ENCODE assay signal across 1 mouse cellular context in the genomic region with DNA sequence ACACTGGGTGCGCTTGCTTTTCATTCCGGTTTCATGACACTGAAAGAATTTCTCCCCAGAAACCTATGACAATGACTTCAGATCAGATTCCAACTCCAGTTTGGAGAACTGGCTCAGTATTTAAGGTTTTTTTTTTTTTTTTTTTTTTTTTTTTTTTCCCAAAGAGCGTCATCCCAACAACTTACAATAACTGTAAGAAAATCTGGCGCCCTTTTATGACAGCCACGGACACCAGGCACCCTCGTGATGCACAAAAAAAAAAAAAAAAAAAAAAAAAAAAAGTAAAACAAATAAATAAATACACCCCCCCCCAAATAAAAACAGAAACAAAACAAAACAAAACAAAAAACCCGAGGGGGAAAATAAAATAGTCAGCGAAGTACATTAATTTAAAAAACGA.
TF ChIP-seq lines count a peak whose summit lies in the region.

No protein-coding gene starts in this region.

TF ChIP-seq in CH12.LX, 34 proteins besides CTCF, POLR2A, EP300 and RAD21:
- peak; percentile 39; the same call in 1 of the 2 replicates for TF ChIP-seq CHD1 (IDR thresholded peaks at IDR 0.05; ENCODE audit: low read depth, low read length)
- TF ChIP-seq KAT2A (IDR thresholded peaks at IDR 0.05; ENCODE audit: insufficient replicate concordance, low read length), result no peak
- peak; percentile 34; the same call in 1 of the 2 replicates for TF ChIP-seq MXI1 (IDR thresholded peaks at IDR 0.05; ENCODE audit: low read depth, low read length)
- TF ChIP-seq ZNF384 (IDR thresholded peaks at IDR 0.05; ENCODE audit: low read depth, low read length), result peak; percentile 93
